Mouse (Mus musculus): ENCODE data around the gene Sntg2. TPM values are rescaled to one million over a fixed set of nuclear protein-coding genes. Genes with fewer than 3 reads are reported as not detected.

The Sntg2 gene
- polyA plus RNA-seq, 1 experiment from 2014 or later: 8.2 TPM

DNA sequence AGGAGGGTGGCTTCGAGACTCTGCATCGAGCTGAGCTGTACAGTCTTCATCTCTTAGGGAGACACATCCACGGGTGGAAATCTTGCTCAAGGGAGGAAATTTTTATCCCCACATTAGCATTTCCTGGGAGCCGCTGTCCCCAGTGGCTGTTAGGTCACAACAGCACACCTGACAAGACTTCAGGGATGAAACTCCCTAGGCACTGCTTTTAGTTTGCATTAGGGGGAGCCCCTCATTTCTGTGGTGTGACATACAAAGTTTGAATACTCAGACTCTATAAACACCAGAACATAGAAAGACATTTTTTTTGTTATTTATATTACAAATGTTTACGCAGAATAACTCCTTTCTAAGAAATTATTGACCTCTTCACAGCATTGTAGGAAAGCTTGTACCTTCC is 208.6 kb downstream of the Sntg2 start:
- Histone ChIP-seq H3K27ac (ENCODE audit: low read length) (no peak overlapping the region), H3K4me3 (ENCODE audit: low read depth, low read length) (no peak overlapping the region), H3K9ac (ENCODE audit: low read depth, low read length) (no peak overlapping the region), H3K9me3 (replicated peaks; ENCODE audit: control insufficient read depth, low read length, poor library complexity, severe bottlenecking) (no peaks in the 10 kb centered on the region), H3K27me3 (ENCODE audit: control insufficient read depth, insufficient read depth, low read depth, low read length) (no peaks in the 10 kb centered on the region), H3K4me1 (ENCODE audit: control insufficient read depth, insufficient read depth, low read length) (no peaks in the 10 kb centered on the region), H3K4me2 (ENCODE audit: low read length) (no peak overlapping the region), H3K36me3 (ENCODE audit: control insufficient read depth, insufficient read depth, low read length) (no peaks in the 10 kb centered on the region)
- no peak for ATAC-seq
- WGBS: 83% methylated on average over 5 of the region's 5 CpGs

DNA sequence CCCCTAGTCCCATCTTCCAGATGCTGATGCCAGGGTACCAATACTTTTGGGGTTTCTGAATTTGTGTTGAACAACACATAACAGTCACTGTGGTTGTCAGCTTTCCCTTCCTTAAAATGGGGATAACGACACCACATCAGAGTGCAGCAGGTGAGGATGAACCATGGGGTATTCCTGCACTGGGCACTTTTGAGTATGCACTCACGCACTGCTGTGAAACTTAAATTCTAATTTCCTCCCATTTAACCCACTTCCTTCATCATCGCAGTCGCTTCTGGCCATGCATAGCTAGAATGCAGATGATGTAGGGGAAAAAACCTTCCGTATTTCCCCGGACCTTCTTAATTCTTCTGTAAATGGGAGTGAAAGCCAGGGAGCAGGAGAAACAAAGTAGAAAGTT is 209.2 kb downstream of the Sntg2 start:
- no peaks in the 10 kb centered on the region for H3K27me3 ChIP-seq (ENCODE audit: control insufficient read depth, insufficient read depth, low read depth, low read length)
- H3K9me3 ChIP-seq (replicated peaks; ENCODE audit: control insufficient read depth, low read length, poor library complexity, severe bottlenecking): no peaks in the 10 kb centered on the region
- no peak overlapping the region for H3K9ac ChIP-seq (ENCODE audit: low read depth, low read length)
- no peak for ATAC-seq
- WGBS: 93% methylated on average over 6 of the region's 6 CpGs
- H3K36me3 ChIP-seq (ENCODE audit: control insufficient read depth, insufficient read depth, low read length): no peaks in the 10 kb centered on the region
- no peak overlapping the region for H3K27ac ChIP-seq (ENCODE audit: low read length)
- H3K4me3 ChIP-seq (ENCODE audit: low read depth, low read length): no peak overlapping the region
- no peak overlapping the region for H3K4me2 ChIP-seq (ENCODE audit: low read length)
- H3K4me1 ChIP-seq (ENCODE audit: control insufficient read depth, insufficient read depth, low read length): no peaks in the 10 kb centered on the region

DNA sequence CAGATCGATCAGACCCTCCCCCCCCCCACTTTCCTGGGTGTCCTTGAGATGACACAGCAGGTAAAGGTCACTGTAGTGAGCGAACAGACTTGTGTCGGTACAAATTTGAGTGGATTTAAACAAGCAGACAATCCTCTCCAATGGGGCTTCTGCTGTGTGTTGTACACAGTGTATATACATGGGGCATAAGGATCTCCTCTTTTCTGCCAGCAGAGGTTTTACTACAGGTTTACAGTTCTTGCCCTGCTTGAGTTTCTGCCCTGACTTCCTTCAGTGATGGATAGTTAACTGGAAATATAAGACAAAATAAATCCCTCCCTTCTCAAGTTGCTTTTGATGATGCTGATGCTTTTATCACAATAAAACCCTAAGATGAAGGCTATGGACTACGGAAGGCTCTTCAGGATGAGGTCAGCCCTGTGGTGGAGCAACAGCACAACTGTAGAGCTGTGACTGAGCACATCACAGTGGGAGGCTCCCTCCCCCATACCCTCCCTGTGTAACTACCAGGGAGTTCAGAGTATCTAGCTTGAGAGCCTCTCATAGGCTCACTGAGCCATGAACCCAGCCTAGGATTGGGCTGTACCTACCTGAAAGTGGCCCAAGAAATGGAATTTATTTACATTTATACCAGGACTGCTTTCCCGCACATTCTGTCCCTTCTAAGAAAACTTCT is 211.3 kb downstream of the Sntg2 start:
- no peaks in the 10 kb centered on the region for H3K36me3 ChIP-seq (ENCODE audit: control insufficient read depth, insufficient read depth, low read length)
- no peak overlapping the region for H3K27ac ChIP-seq (ENCODE audit: low read length)
- H3K9me3 ChIP-seq (replicated peaks; ENCODE audit: control insufficient read depth, low read length, poor library complexity, severe bottlenecking): no peaks in the 10 kb centered on the region
- no peaks in the 10 kb centered on the region for H3K27me3 ChIP-seq (ENCODE audit: control insufficient read depth, insufficient read depth, low read depth, low read length)
- no peak overlapping the region for H3K9ac ChIP-seq (ENCODE audit: low read depth, low read length)
- H3K4me1 ChIP-seq (ENCODE audit: control insufficient read depth, insufficient read depth, low read length): no peaks in the 10 kb centered on the region
- no peak overlapping the region for H3K4me2 ChIP-seq (ENCODE audit: low read length)
- WGBS: 84% methylated on average over 5 of the region's 5 CpGs
- ATAC-seq: no peak
- H3K4me3 ChIP-seq (ENCODE audit: low read depth, low read length): no peak overlapping the region

DNA sequence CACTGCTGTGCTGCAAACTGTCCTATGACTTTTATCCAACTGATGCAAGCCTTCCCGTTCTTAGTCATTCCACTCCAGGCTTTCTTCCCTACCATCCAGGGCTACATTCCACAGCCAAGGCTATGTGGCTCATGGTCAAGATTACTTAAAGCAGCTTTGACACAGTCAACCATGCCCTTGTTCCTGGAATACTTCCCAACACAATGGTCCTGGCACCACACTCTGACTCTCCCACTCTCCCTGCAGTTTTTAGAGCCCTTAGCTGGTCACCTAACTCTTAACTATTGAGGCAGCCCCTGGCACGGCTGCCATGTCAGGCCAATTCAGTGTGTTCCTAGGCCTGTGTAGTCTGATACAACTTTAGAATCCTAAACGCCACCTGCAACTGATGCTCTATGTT is 212.7 kb downstream of the Sntg2 start:
- H3K27me3 ChIP-seq (ENCODE audit: control insufficient read depth, insufficient read depth, low read depth, low read length): no peaks in the 10 kb centered on the region
- no peak overlapping the region for H3K4me2 ChIP-seq (ENCODE audit: low read length)
- no peaks in the 10 kb centered on the region for H3K9me3 ChIP-seq (replicated peaks; ENCODE audit: control insufficient read depth, low read length, poor library complexity, severe bottlenecking)
- no peaks in the 10 kb centered on the region for H3K4me1 ChIP-seq (ENCODE audit: control insufficient read depth, insufficient read depth, low read length)
- no peak overlapping the region for H3K9ac ChIP-seq (ENCODE audit: low read depth, low read length)
- ATAC-seq: peak; percentile 64
- no peak overlapping the region for H3K27ac ChIP-seq (ENCODE audit: low read length)
- no peak overlapping the region for H3K4me3 ChIP-seq (ENCODE audit: low read depth, low read length)
- H3K36me3 ChIP-seq (ENCODE audit: control insufficient read depth, insufficient read depth, low read length): no peaks in the 10 kb centered on the region
- WGBS: 75% methylated on average over 3 of the region's 3 CpGs

DNA sequence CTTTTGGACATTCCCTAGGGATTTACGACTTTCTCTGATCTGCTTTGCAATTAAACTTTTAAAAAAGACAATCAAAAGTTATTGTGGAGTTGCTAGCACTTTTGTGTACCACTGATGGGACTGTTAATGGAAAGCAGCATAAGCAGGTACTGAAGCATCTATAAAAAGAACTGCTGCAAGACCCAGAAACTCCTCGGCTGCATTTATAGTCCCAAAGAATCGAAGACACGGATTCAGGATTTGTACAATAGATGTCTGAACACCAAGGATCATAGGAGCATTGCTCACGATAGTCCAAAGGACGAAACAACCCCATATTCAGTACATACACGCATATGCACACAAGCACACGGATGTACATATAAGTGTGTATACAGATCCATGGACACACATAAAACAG is 213.4 kb downstream of the Sntg2 start:
- no peak overlapping the region for H3K4me3 ChIP-seq (ENCODE audit: low read depth, low read length)
- 88% methylated on average over 8 of the region's 8 CpGs for WGBS
- no peak overlapping the region for H3K4me2 ChIP-seq (ENCODE audit: low read length)
- no peaks in the 10 kb centered on the region for H3K4me1 ChIP-seq (ENCODE audit: control insufficient read depth, insufficient read depth, low read length)
- no peak overlapping the region for H3K27ac ChIP-seq (ENCODE audit: low read length)
- no peaks in the 10 kb centered on the region for H3K9me3 ChIP-seq (replicated peaks; ENCODE audit: control insufficient read depth, low read length, poor library complexity, severe bottlenecking)
- no peak overlapping the region for H3K9ac ChIP-seq (ENCODE audit: low read depth, low read length)
- H3K27me3 ChIP-seq (ENCODE audit: control insufficient read depth, insufficient read depth, low read depth, low read length): no peaks in the 10 kb centered on the region
- no peak for ATAC-seq
- no peaks in the 10 kb centered on the region for H3K36me3 ChIP-seq (ENCODE audit: control insufficient read depth, insufficient read depth, low read length)

DNA sequence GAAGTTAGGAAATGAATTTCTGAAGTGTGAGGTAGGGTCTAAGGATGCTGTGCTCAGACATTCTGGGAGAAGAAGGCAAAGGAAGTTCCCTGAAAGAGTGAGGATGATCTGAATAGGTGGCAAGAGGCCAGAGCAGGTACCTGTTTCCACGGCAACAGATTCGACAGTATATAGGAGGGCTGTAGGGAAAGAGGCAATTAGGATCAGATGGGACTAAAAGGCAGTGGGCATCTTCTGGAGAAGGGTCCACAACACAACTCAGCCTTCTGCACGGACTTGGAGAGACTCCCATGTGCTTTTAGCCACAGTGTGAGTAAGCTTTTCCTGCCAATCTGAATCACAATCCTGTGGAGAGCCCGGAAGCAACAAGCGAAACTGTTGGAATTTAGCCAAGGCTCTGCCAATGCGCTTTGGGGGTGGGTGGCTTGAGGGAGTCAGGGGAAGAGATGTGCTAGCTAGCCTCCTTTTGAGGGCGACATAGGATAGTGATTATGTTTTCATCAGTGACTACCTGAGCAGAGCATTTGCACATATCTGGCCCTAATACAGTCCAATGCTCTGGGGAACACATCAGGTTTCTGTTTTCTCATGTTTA is 219.0 kb downstream of the Sntg2 start:
- Histone ChIP-seq H3K27me3 (ENCODE audit: control insufficient read depth, insufficient read depth, low read depth, low read length) (no peaks in the 10 kb centered on the region), H3K9ac (ENCODE audit: low read depth, low read length) (no peak overlapping the region), H3K9me3 (replicated peaks; ENCODE audit: control insufficient read depth, low read length, poor library complexity, severe bottlenecking) (no peaks in the 10 kb centered on the region), H3K4me3 (ENCODE audit: low read depth, low read length) (no peak overlapping the region), H3K27ac (ENCODE audit: low read length) (no peak overlapping the region), H3K4me1 (ENCODE audit: control insufficient read depth, insufficient read depth, low read length) (peaks cover 3% of the 10 kb centered on the region), H3K4me2 (ENCODE audit: low read length) (no peak overlapping the region), H3K36me3 (ENCODE audit: control insufficient read depth, insufficient read depth, low read length) (no peaks in the 10 kb centered on the region)
- 56% methylated on average over 7 of the region's 7 CpGs for WGBS
- ATAC-seq: peak; percentile 62; the same call in 1 of the 2 replicates

DNA sequence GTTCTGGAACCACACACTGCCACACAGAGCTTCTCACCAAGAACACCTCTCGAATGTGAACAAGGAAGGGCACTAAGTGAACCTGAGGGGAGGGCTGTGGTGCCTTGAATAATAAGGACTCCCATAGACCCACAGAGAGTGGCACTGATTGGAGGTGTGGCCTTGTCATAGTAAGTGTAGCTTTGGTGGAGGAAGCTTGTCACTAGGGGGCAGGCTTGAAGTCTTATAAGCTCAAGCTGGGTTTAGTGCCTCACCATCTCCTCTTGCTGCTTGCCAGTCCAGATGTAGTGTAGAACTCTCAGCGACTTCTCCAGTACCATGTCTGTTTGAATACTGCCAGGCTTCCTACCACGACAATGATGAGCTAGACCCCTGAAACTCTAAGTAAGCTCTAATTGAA is 231.1 kb downstream of the Sntg2 start:
- Histone ChIP-seq H3K9me3 (replicated peaks; ENCODE audit: control insufficient read depth, low read length, poor library complexity, severe bottlenecking) (no peaks in the 10 kb centered on the region), H3K36me3 (ENCODE audit: control insufficient read depth, insufficient read depth, low read length) (no peaks in the 10 kb centered on the region), H3K4me1 (ENCODE audit: control insufficient read depth, insufficient read depth, low read length) (no peaks in the 10 kb centered on the region), H3K4me2 (ENCODE audit: low read length) (no peak overlapping the region), H3K4me3 (ENCODE audit: low read depth, low read length) (no peak overlapping the region), H3K27ac (ENCODE audit: low read length) (no peak overlapping the region), H3K9ac (ENCODE audit: low read depth, low read length) (no peak overlapping the region), H3K27me3 (ENCODE audit: control insufficient read depth, insufficient read depth, low read depth, low read length) (no peaks in the 10 kb centered on the region)
- no peak for ATAC-seq
- 73% methylated on average over 3 of the region's 3 CpGs for WGBS

DNA sequence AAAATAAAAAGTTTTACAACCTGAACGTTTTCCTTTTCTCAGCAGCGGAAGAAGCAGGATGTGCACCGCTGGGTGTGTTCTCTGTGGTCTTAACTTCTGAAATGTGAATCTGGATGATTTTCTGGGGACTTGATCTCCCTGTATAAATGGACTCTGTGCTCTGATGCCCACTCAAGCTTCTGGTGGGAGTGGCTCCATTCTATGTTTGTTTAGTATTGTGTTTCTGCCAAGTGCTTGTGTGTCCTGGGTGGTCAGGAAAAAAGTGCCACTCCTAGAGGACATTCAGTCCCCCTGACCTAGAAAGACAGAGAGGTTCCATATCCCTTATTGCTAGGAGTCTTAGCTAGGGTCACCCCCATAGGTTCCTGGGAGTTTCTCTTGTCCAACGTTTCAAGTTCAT is 240.7 kb downstream of the Sntg2 start, which contains the start of gene Tpo:
Gene Tpo (minus strand): TSS at position 101 of the 400 bp plus-strand sequence.
- H3K27me3 ChIP-seq (ENCODE audit: control insufficient read depth, insufficient read depth, low read depth, low read length): no peaks in the 10 kb centered on the region
- H3K4me2 ChIP-seq (ENCODE audit: low read length): no peak within 1 kb of the TSS
- no peak within 1 kb of the TSS for H3K9ac ChIP-seq (ENCODE audit: low read depth, low read length)
- no peaks in the 10 kb centered on the region for H3K9me3 ChIP-seq (replicated peaks; ENCODE audit: control insufficient read depth, low read length, poor library complexity, severe bottlenecking)
- H3K27ac ChIP-seq (ENCODE audit: low read length): no peak within 1 kb of the TSS
- no peak for ATAC-seq
- no peak within 1 kb of the TSS for H3K4me3 ChIP-seq (ENCODE audit: low read depth, low read length)
- H3K4me1 ChIP-seq (ENCODE audit: control insufficient read depth, insufficient read depth, low read length): 0 out of 2 replicates have a peak, but pooled peaks cover 3% of the 10 kb centered on the region
- no peaks in the 10 kb centered on the region for H3K36me3 ChIP-seq (ENCODE audit: control insufficient read depth, insufficient read depth, low read length)
- WGBS: 88% methylated on average over 4 of the region's 4 CpGs

DNA sequence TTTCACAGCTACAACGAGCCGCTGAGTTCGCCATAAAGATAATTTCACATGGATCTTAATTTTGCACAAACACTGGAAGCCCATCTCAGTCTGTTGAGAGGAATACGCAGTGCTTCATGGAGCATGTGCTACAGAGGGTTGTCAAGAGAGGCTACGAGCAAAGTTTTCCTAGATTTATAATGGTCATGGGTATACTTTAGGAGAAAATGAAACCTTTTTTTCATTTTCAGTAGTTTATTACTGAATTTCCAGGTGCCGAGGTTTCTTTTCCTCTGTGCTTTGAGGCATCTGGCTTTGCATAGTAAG is 243.8 kb downstream of the Sntg2 start:
- no peak overlapping the region for H3K9ac ChIP-seq (ENCODE audit: low read depth, low read length)
- no peaks in the 10 kb centered on the region for H3K9me3 ChIP-seq (replicated peaks; ENCODE audit: control insufficient read depth, low read length, poor library complexity, severe bottlenecking)
- 0 out of 2 replicates have a peak, but pooled peaks cover 3% of the 10 kb centered on the region for H3K4me1 ChIP-seq (ENCODE audit: control insufficient read depth, insufficient read depth, low read length)
- peak overlapping the region; percentile 19; the same call in 1 of the 2 replicates for H3K4me2 ChIP-seq (ENCODE audit: low read length)
- WGBS: 61% methylated on average over 6 of the region's 6 CpGs
- no peaks in the 10 kb centered on the region for H3K27me3 ChIP-seq (ENCODE audit: control insufficient read depth, insufficient read depth, low read depth, low read length)
- H3K36me3 ChIP-seq (ENCODE audit: control insufficient read depth, insufficient read depth, low read length): no peaks in the 10 kb centered on the region
- no peak overlapping the region for H3K4me3 ChIP-seq (ENCODE audit: low read depth, low read length)
- peak overlapping the region; percentile 67 for H3K27ac ChIP-seq (ENCODE audit: low read length)
- ATAC-seq: peak; percentile 57
